Mouse (Mus musculus) kidney, adult 2 months (tissue): ENCODE results near the gene Snrnp70.

Experiments
- CTCF ChIP-seq: fragments of 200-500 bp; conservative IDR thresholded peaks from 2 replicates; pipeline ENCODE4 v1.5.1; 2011; ENCODE audit warnings: low read depth, mild to moderate bottlenecking, control low read depth, low read length, moderate library complexity, mixed read lengths; ENCODE audit not compliant: insufficient read depth, insufficient read length
- POLR2A ChIP-seq: fragments of 200-500 bp; IDR thresholded peaks from one replicate; pipeline ENCODE4 v1.6.1; 2011; ENCODE audit warnings: low read depth, low read length, control low read depth

- TF ChIP-seq POLR2A (no peak), CTCF (no peak)
Observed at GRCm38 (mm10) chr7:45374620-45375019, 20.9 kb downstream of the Snrnp70 start.
